Mouse (Mus musculus): ENCODE data around the gene Npr2. TPM values are rescaled to one million over a fixed set of nuclear protein-coding genes. Genes with fewer than 3 reads are reported as not detected.

The Npr2 gene
- total RNA-seq, 2 experiments from 2014 or later = 47.8 to 49.0 TPM

DNA sequence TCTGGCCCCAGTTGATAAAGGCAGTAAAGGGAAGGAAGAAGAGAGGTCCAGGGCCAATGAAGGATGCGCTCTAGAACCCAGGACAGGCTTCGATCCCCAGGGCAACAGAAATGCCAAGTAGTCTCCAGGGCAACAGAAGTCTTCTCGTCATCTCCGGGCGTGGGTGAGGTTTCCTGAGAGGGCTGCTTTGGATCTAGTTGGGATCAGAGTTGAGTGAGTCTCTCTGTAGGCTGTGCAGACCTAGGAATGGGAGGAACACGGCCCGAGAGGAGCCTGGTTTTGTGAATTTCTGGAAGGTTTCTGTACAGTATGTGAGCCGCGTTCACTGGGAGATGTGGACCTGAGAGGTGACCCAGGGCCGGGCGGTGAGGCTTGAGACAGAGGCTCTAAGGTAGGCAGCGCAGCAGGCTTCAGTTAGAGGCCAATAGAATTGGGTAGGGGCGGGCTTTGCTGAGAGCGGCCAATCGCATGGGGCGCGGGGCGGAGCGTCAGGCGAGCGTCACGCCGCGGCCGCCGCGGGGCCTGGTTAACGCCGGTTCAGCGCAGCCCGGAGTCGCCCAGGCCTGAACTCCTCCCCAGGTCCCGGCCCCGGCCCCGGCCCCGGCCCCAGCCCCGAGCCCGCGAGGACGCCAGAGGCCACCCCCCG, 37.2 kb downstream of the Npr2 start, which contains the start of the genes Tmem8b and Fam221b:
Tmem8b (plus strand) TSS at position 190 of the 646 bp plus-strand sequence.
Fam221b (minus strand) TSS at position 364 of the 646 bp plus-strand sequence.
- DNase-seq (ENCODE audit: low spot score in 2 of 2) = peak; percentile 86 to 92

DNA sequence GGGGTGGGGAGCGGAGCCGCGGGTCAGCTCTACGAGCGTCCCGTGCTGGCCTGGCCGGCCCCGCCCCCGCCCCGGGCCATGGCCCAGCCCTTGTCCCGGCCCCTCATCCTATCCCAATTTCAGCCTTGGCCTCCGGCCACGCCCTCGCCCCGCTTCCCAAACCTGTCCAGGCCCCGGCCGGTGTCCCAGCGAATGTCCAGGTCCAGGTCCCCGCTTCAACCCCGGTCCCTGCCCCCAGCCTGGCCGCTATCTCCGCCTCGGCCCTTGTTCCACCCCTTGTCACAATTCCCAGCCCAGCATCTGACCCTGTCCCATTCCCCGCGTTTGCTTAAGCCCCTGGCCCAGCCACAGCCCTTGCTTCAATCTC, 37.7 kb downstream of the Npr2 start:
- no peak for DNase-seq (ENCODE audit: low spot score in 2 of 2)

DNA sequence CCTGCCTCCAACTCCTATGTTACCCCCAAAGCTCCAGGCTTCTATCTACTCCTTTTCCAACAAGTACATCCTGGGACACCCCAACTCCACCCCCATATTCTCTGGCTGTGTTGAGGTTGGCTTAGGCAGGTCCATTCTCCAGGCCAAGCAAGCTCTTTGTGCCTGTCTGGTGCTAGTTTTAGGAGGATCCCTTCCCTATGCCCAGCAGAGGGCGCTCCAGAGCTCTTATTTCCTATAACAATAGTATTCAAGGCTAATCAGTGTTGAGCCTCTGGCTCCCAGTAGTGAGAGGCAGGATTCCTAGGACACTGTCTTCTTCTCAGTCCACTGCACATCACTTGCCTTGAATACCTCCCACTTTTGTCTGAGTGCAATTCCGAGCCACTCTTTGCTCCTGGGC, 40.3 kb downstream of the Npr2 start:
- peak; percentile 93 for DNase-seq (ENCODE audit: low spot score in 2 of 2)

DNA sequence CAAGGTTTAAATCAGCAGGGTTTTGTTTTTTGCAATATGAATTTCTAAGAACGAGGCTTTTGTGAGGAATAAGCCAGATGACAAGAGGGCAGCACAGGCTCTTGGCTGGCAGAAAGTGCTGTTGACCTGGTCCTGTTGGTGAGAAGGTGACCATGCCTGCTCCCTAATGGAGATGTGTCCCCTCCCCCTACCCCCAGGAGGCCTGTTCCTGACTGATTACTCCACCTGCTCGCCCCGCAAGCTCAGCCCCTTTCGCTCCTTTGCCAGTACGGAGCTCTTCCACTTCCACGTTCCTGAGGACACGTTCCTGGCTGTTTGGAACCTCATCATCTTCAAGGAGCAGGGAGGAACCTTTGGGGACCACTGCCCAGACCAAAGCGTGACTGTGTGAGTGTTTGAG, 42.0 kb downstream of the Npr2 start:
- no peak for DNase-seq (ENCODE audit: low spot score in 2 of 2)

DNA sequence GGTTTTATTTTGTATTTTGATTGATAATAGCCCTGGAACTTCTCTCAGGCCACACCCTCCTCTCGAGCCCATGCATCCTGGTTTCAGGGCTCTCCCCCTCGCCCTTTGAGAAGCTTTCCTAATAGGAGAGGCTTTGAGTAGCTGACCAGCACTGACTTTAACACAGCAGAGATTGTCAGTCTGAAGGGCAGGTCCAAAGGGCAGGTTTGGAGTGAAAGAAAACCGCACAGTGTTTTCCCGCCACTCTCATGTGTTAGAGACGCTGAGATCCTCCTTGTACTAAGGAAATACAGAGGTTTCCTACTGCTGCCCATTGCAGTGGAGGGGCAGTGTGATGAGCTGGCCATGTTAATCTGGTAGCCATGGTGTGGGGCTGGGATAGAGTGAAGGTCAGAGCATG, 43.2 kb downstream of the Npr2 start:
- DNase-seq (ENCODE audit: low spot score in 2 of 2) = no peak

DNA sequence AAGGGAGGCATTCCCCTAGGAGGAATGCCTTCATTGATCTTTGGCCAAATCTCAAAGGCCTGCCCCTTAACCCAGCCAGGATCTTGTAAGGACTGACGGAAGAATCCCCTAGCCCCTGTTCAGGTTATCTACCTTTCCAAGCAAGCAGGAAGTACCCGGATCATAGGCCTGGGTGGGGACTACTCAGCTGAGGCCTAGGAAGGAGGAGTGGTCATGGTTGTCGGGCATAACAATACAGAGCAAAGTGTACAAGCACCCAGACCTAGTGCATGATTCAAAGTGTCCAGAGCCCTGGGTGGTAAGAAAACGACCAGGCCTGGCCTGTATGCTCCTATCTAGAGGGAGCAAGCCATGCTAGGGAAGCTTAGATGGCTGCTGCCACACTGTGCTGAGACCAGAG, 43.9 kb downstream of the Npr2 start:
- no peak for DNase-seq (ENCODE audit: low spot score in 2 of 2)

DNA sequence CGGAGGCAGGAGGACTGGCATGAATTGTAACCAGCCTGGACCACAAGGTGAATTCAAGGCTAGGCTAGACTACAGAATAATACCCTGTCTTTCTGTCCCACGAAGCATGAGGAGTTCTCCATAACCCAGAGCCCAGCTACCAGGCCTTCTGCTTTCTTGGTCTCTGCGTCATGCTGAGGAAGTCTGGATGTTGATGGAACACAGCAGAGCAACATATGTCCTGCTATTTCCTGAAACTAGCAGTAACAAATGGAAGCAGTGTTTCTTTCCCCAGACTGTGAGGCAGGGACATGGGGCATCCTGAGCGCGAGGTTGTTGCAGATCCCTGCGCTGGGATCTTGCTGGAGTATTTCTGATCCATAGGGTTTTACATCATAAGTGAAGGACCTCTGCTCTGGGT, 46.8 kb downstream of the Npr2 start:
- DNase-seq (ENCODE audit: low spot score in 2 of 2) = no peak

DNA sequence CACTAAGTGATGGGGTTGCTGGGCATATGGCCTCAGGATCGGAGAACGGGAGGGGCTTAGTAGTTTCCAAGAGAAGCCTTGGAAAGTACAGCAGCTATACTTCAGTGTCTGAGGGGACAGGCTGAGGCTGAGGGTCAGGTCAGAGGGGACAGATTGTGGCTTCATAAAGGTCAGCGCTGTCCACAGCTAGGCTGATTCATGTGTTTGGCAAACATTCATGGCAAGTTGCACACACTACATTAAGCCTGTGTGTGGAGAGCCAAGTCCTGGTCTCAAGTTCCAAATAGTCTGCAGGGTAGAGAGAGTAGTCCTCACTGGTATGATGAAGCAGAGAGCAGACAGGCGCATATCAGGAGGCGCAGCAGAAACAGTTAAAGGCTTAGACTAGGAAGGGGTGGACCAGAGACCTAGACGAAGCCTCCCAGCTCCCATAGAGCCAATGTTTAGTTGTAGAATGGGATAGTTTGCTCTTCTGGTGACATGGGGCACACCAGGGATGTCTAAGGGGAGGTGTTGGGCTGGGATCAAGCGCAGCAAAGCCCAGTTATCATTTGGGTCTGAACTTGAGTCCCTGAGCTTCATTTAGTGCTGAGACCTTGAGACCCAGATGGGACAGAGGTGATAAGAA, 47.8 kb downstream of the Npr2 start:
- no peak for DNase-seq (ENCODE audit: low spot score in 2 of 2)

DNA sequence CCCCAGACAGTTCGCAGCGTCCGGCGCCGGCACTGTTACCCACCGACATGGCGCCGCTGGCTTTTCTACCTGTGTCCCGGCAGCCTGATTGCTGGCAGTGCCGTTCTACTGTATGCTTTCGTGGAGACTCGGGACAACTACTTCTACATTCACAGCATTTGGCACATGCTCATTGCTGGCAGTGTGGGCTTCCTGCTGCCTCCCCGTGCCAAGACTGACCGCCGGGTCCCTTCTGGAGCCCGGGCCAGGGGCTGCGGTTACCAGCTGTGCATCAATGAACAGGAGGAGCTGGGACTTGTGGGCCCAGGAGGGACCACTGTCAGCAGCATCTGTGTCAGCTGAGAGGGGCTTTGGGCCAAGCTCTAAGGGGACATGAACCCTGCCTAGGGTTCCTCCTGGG, 58.3 kb downstream of the Npr2 start:
- DNase-seq (ENCODE audit: low spot score in 2 of 2) = peak in 1 of 2 experiments; percentile 29

DNA sequence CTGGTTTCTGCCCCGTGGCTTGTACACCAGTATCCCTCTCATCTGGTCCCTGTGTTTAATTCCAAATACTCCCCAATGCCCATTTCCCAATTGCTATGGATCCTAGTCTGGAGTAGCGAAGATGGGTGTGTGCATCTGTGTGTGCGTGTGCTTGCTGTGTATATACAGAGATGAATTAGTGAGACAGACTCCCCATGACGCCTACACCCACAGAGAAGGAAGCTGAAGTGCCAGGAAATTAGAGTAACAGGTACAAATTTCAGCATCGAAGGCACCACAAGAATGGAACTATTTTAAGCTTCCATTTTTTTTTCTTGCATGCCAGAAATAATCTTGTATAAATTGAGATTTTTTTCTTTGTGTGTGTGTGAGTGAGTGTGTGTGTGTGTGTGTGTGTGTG, 59.3 kb downstream of the Npr2 start:
- no peak for DNase-seq (ENCODE audit: low spot score in 2 of 2)

DNA sequence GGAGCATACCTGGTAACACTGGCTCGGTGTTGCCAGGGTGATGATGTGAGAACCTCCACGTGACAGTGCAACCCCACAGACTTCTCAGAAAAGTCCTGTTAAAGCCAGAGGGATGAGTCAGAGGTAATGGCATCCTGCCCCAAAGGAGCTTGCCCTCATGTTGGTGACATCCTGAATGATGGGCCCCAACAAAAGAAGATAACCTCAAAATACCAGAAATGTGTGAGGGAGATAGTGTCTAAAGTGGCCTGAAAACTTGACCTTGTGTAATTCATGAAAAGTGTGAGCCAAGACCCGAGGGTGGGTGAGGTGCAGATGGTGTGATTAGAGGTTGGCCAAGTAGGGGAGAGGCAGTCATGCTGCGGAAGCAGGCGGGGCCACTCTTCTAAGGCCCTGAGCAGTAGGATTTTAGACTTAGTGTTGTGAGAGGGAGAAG, 62.1 kb downstream of the Npr2 start:
- DNase-seq (ENCODE audit: low spot score in 2 of 2) = no peak

DNA sequence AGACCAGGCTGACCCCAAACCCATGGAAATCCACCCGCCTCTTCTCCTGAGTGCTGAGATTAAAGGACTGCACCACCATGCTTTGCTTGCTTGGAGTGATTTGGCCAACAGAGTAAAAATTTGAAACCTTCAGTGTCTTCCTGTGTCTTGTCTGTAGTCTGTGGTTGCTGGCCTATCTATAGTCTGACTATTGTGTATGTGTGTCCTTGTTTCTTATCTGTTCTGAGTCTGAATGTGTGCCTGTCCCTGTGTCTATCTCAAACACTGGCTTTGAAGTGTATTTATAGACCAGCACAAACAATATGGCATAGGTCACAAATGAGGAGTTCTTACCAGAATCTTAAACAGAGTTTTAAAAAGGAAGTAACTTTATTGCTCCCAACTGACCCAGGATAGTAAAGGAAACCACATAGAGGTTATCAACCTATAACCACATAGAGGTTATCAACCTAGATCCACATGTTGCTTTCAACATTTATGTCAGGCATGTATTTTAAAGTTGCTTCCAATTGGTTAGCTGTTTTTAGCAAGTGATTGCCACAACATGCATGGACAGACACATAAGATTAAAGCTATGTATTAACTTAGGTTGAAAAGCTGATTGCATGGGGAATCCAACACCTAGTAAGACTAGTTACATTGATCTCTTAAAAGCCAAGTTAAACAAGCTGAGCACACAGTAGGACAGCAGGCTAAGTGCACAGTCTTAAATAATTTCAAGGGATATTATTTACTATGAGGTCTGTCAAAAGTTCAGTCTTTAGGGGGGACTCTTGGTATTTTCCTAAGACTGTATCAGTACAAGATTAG, 62.9 kb downstream of the Npr2 start:
- DNase-seq (ENCODE audit: low spot score in 2 of 2) = no peak

DNA sequence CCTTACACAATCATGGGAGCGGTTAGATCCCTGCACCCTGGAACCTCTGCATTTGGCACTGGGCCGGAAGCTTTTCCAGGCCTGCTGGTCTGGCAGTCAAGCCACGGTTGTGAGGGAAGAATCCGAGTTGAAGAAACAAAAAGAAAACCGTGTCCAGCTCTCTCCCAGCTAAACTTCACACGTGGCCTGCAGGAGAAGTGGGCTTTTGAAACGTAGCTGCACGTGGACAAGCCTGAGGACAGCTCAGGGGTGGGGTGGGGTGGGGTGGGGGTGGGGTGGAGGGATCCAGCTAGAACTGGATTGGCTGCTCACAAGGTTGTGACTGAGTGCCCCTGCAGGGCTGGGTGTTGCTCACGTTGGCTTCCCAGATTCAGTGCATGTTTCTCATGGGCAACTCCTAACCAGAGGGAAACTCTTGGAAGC, 63.5 kb downstream of the Npr2 start:
- no peak for DNase-seq (ENCODE audit: low spot score in 2 of 2)

DNA sequence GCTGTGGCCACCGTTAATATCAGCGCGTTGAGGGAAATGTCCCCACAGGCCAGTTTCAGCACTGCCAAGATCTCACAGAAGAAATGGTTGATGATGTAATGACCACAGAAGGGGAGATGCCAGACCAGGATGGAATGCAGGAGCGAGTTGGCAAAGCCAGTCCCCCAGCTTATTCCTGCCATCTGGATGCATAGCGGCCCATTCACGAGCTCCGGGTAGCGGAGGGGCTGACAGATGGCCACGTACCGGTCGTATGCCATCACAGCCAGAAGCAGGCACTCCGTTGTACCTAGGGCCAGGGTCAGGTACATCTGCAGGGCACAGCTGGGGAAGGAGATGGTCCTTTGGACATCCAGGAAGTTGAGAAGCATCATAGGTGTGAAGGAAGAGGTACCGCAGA, 64.8 kb downstream of the Npr2 start:
- DNase-seq (ENCODE audit: low spot score in 2 of 2) = no peak

DNA sequence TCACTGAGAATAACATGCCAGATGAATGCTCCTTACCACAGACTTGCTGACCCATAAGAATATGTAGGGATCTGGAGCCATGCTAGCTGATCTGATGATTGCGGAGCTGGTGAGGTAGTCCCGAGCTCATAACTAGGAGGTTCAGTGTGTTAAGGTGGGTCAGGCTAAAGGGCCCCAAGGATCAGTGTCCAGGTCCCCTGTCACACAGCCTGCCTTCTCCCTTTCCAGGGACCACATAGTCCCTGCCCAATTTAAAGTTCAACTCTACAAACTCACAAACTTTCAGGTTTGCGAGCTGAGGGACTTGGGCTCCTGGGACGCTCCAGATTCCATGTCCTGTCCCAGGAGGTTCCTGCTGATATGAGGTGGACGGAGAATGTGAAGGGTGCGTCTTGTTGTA, 69.0 kb downstream of the Npr2 start, which contains the start of gene Olfr70:
Olfr70 (minus strand) TSS at position 101 of the 400 bp plus-strand sequence.
- no peak for DNase-seq (ENCODE audit: low spot score in 2 of 2)

Small RNAs within 50 kb of the gene (microRNA-seq; reads per million reads assigned to microRNA genes)
- 0.45 to 0.59 reads per million in 2 experiments for gene Gm25262

Other genes starting within 250 kb of the Npr2 start
- 100 to 1,000 TPM; 126 to 129 TPM for gene Rusc2, start 250.0 kb upstream of the Npr2 start, total RNA-seq (2021)
- 1 to 10 TPM in 1 of 2 experiments, under 1 TPM in 1; 0.98 to 2.6 TPM for gene Fam166b, start 202.8 kb upstream of the Npr2 start, total RNA-seq (2021)
- gene Tesk1, start 190.0 kb upstream of the Npr2 start, total RNA-seq (2021) = 10 to 100 TPM; 70.3 to 72.1 TPM
- not detected for gene Cd72, start 177.3 kb upstream of the Npr2 start, total RNA-seq (2021)
- not detected for gene Sit1, start 148.2 kb upstream of the Npr2 start, total RNA-seq (2021)
- 10 to 100 TPM; 30.2 to 35.7 TPM for gene Ccdc107, start 139.0 kb upstream of the Npr2 start, total RNA-seq (2021)
- gene Arhgef39, start 132.2 kb upstream of the Npr2 start, total RNA-seq (2021) = 1 to 10 TPM; 1.2 to 1.8 TPM
- gene Car9, start 125.0 kb upstream of the Npr2 start, total RNA-seq (2021) = 1 to 10 TPM in 1 of 2 experiments, under 1 TPM in 1; 0.54 to 1.7 TPM
- 1 to 10 TPM; 5.0 to 7.4 TPM for gene Tpm2, start 108.2 kb upstream of the Npr2 start, total RNA-seq (2021)
- gene Creb3, start 69.6 kb upstream of the Npr2 start, total RNA-seq (2021) = 10 to 100 TPM; 65.9 to 75.4 TPM
- gene Tln1, start 69.2 kb upstream of the Npr2 start, total RNA-seq (2021) = 10 to 100 TPM; 54.4 to 69.7 TPM
- gene Rgp1, start 53.2 kb upstream of the Npr2 start, total RNA-seq (2021) = 10 to 100 TPM; 46.2 to 53.6 TPM
- gene Gba2, start 53.1 kb upstream of the Npr2 start, total RNA-seq (2021) = 10 to 100 TPM; 56.8 to 57.7 TPM
- gene Msmp, start 47.4 kb upstream of the Npr2 start, total RNA-seq (2021) = not detected
- gene Spag8, start 21.7 kb downstream of the Npr2 start, total RNA-seq (2021) = 1 to 10 TPM; 2.1 to 2.3 TPM
- 10 to 100 TPM; 30.9 to 34.0 TPM for gene Hint2, start 24.5 kb downstream of the Npr2 start, total RNA-seq (2021)
- 10 to 100 TPM; 49.4 to 50.5 TPM for gene Tmem8b, start 37.0 kb downstream of the Npr2 start, total RNA-seq (2021)
- gene Fam221b, start 37.2 kb downstream of the Npr2 start, total RNA-seq (2021) = 1 to 10 TPM in 1 of 2 experiments, under 1 TPM in 1; 0.53 to 1.0 TPM
- not detected for gene Olfr70, start 68.9 kb downstream of the Npr2 start, total RNA-seq (2021)
- not detected for gene Olfr71, start 78.3 kb downstream of the Npr2 start, total RNA-seq (2021)
- gene Hrct1, start 95.3 kb downstream of the Npr2 start, total RNA-seq (2021) = under 1 TPM; 0.45 to 0.48 TPM
- under 1 TPM; 0.39 to 0.40 TPM for gene Spaar, start 98.1 kb downstream of the Npr2 start, total RNA-seq (2021)
- not detected for gene Olfr159, start 139.1 kb downstream of the Npr2 start, total RNA-seq (2021)
- not detected for gene Olfr156, start 192.0 kb downstream of the Npr2 start, total RNA-seq (2021)
- not detected for gene Olfr157, start 208.3 kb downstream of the Npr2 start, total RNA-seq (2021)
- not detected for gene Olfr155, start 219.6 kb downstream of the Npr2 start, total RNA-seq (2021)
- 1 to 10 TPM; 5.0 to 7.2 TPM for gene Reck, start 243.6 kb downstream of the Npr2 start, total RNA-seq (2021)

Measured in layer of hippocampus, postnatal 10 days (tissue).